Mouse (Mus musculus) thymus, adult 2 months (tissue): ENCODE results near the gene Piezo1.

Experiments used
- CTCF ChIP-seq: fragments of 200-500 bp; IDR thresholded peaks from 2 replicates; pipeline ENCODE4 v1.5.1; 2012; ENCODE audit warnings: mild to moderate bottlenecking, control low read depth, low read length, moderate library complexity, borderline replicate concordance; ENCODE audit not compliant: control insufficient read depth, poor library complexity, insufficient read depth; ENCODE audit errors: extremely low read depth
- POLR2A ChIP-seq: fragments of 200-500 bp; IDR thresholded peaks from 2 replicates; pipeline ENCODE4 v1.6.1; 2012; ENCODE audit warnings: mild to moderate bottlenecking, low read length, control low read depth, moderate library complexity; ENCODE audit not compliant: control insufficient read depth, poor library complexity, insufficient read depth; ENCODE audit errors: extremely low read depth

DNA sequence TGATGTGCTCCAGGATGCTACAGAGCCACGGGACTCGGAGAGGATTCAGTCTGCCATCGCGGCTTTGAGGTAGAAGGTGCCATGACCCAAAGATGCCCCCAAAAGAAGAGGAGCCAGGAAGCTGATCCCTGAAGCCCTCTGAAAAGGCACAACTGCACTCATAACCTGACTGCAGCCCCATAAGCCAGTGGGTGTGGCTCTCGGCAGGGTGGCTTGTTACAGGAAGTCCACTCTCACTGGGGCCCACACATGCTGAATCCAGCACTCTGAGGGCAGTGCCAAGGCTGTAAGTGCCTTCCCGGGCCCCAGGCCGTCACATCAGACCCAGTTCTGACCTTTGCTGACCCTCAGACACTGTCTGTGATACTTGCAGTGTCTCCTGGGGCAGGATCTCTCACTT is 38.7 kb downstream of the Piezo1 start:
- TF ChIP-seq CTCF (no peak), POLR2A (no peak)
